ENCODE assay signal across 28 mouse cellular contexts in genomic region chr9:92591482-92591881, GRCm38 (mm10). TPM values are rescaled to one million over a fixed set of nuclear protein-coding genes. Genes with fewer than 3 reads are reported as not detected.
A peak's percentile ranks its signal among the peaks of the same experiment; 100 is the strongest.
DNase-seq lines count a peak whose midpoint lies in the region; ATAC-seq and TF ChIP-seq lines count a peak whose summit lies in the region.
"Had no signal": no experiment of that assay in that cellular context is flagged by ENCODE, and none has a peak within 500 bp of the region (broad histone marks: within the 10 kb centered on the region; RNA-seq: fewer than 3 reads in every experiment).

No protein-coding gene starts in this region.

- H3K27ac ChIP-seq in hindbrain, embryonic 15.5 days (replicated peaks), result no peak overlapping the region
- H3K27ac ChIP-seq in hindbrain, embryonic 11.5 days (ENCODE audit: low read depth, low read length), result no peak overlapping the region
- H3K27ac ChIP-seq in midbrain, embryonic 11.5 days (ENCODE audit: low read depth, low read length), result no peak overlapping the region
- no peak overlapping the region for H3K27ac ChIP-seq in midbrain, embryonic 14.5 days (replicated peaks; ENCODE audit: low read depth, low read length)
- H3K27ac ChIP-seq in CH12.LX (ENCODE audit: insufficient read depth, low read depth), result no peak overlapping the region
- H3K27ac ChIP-seq: gastrocnemius, adult 2 months; heart, adult 2 months; heart, embryonic 13.5 days; intestine, embryonic 15.5 days; kidney, postnatal 0 days; limb, embryonic 15.5 days; liver, embryonic 13.5 days had no signal

- peak; percentile 67 for TF ChIP-seq EP300 in CH12.LX (IDR thresholded peaks at IDR 0.05; ENCODE audit: low read length)

- DNase-seq in hindbrain, embryonic 11.5 days (ENCODE audit: low spot score), result no peak
- DNase-seq in midbrain, embryonic 11.5 days (ENCODE audit: low spot score, missing footprints), result peak; percentile 75
- DNase-seq in midbrain, embryonic 14.5 days, result no peak
- DNase-seq in B cell, adult 2 months, result peak; percentile 7 to 15
- peak; percentile 50 for DNase-seq in CH12.LX (ENCODE audit: extremely low read depth)
- DNase-seq in thymus, postnatal 14 days, result no peak
- DNase-seq: adrenal gland, adult 8-10 months; cerebellum, adult 8-10 months; cerebellum, postnatal 25 days; gastrocnemius, adult 2 months; gastrocnemius, postnatal 36 days; heart, adult 2 months; heart, postnatal 10 days; kidney, adult 2 months; kidney, postnatal 4 days; liver, embryonic 13.5 days; lung, adult 18-20 months; lung, postnatal 14 days; right cerebral cortex, adult 18-20 months; spleen, adult 18-20 months; thymus, postnatal 25 days had no signal

- no peak overlapping the region for H3K4me3 ChIP-seq in hindbrain, embryonic 15.5 days
- no peak overlapping the region for H3K4me3 ChIP-seq in hindbrain, embryonic 11.5 days (ENCODE audit: low read depth, low read length)
- H3K4me3 ChIP-seq in midbrain, embryonic 11.5 days (ENCODE audit: low read depth, low read length), result no peak overlapping the region
- no peak overlapping the region for H3K4me3 ChIP-seq in midbrain, embryonic 14.5 days (replicated peaks; ENCODE audit: low read depth, low read length)
- H3K4me3 ChIP-seq in CH12.LX (replicated peaks in 1 of 3; ENCODE audit: low read depth in 2 of 3, low read length in 2 of 3, poor library complexity in 1 of 3), result no peak overlapping the region
- H3K4me3 ChIP-seq: gastrocnemius, adult 2 months; heart, adult 2 months; heart, embryonic 13.5 days; intestine, embryonic 15.5 days; limb, embryonic 15.5 days; liver, embryonic 13.5 days had no signal

- H3K4me1 ChIP-seq in hindbrain, embryonic 15.5 days (replicated peaks), result no peaks in the 10 kb centered on the region
- no peaks in the 10 kb centered on the region for H3K4me1 ChIP-seq in hindbrain, embryonic 11.5 days (replicated peaks; ENCODE audit: control insufficient read depth, insufficient read depth, low read length)
- H3K4me1 ChIP-seq in midbrain, embryonic 11.5 days (ENCODE audit: control insufficient read depth, insufficient read depth, low read length), result no peaks in the 10 kb centered on the region
- H3K4me1 ChIP-seq in midbrain, embryonic 14.5 days (ENCODE audit: control insufficient read depth, insufficient read depth, low read length), result no peaks in the 10 kb centered on the region
- H3K4me1 ChIP-seq in CH12.LX (ENCODE audit: control insufficient read depth in 1 of 2, insufficient read depth in 2 of 2), result peaks cover 3 to 22% of the 10 kb centered on the region in 2 experiments
- H3K4me1 ChIP-seq: intestine, embryonic 15.5 days; liver, embryonic 13.5 days had no signal

- no peak overlapping the region for H3K9ac ChIP-seq in hindbrain, embryonic 15.5 days
- H3K9ac ChIP-seq in hindbrain, embryonic 11.5 days (ENCODE audit: low read depth, low read length), result no peak overlapping the region
- no peak overlapping the region for H3K9ac ChIP-seq in midbrain, embryonic 11.5 days (ENCODE audit: low read length)
- no peak overlapping the region for H3K9ac ChIP-seq in midbrain, embryonic 14.5 days (replicated peaks; ENCODE audit: low read length)
- H3K9ac ChIP-seq in CH12.LX (ENCODE audit: insufficient read depth, low read depth), result no peak overlapping the region
- H3K9ac ChIP-seq: heart, embryonic 13.5 days; intestine, embryonic 15.5 days; limb, embryonic 15.5 days; liver, embryonic 13.5 days had no signal

- 52% methylated on average over 5 of the region's 5 CpGs for WGBS in hindbrain, embryonic 15.5 days
- 69% methylated on average over 5 of the region's 5 CpGs for WGBS in hindbrain, embryonic 11.5 days
- WGBS in midbrain, embryonic 11.5 days, result 89% methylated on average over 5 of the region's 5 CpGs
- 76% methylated on average over 5 of the region's 5 CpGs for WGBS in midbrain, embryonic 14.5 days

- in situ Hi-C loops in CH12.LX (cut with MboI; ENCODE audit: low pct_ligation_motif_present, low pct_unique_long_range_greater_than_20kb, low sequenced_read_pairs), result no loop called here

- no peaks in the 10 kb centered on the region for H3K27me3 ChIP-seq in hindbrain, embryonic 15.5 days
- no peaks in the 10 kb centered on the region for H3K27me3 ChIP-seq in hindbrain, embryonic 11.5 days (ENCODE audit: control insufficient read depth, insufficient read depth, low read length)
- H3K27me3 ChIP-seq in midbrain, embryonic 11.5 days (ENCODE audit: control insufficient read depth, insufficient read depth, low read length), result no peaks in the 10 kb centered on the region
- no peaks in the 10 kb centered on the region for H3K27me3 ChIP-seq in midbrain, embryonic 14.5 days (ENCODE audit: control insufficient read depth, insufficient read depth, low read length)
- no peaks in the 10 kb centered on the region for H3K27me3 ChIP-seq in CH12.LX (replicated peaks)
- H3K27me3 ChIP-seq: heart, embryonic 13.5 days; intestine, embryonic 15.5 days; limb, embryonic 15.5 days; liver, embryonic 13.5 days had no signal

- no peak for TF ChIP-seq POLR2A in CH12.LX (IDR thresholded peaks at IDR 0.05; ENCODE audit: low read depth, low read length)

- H3K9me3 ChIP-seq in hindbrain, embryonic 15.5 days, result no peaks in the 10 kb centered on the region
- no peaks in the 10 kb centered on the region for H3K9me3 ChIP-seq in hindbrain, embryonic 11.5 days (ENCODE audit: control insufficient read depth, low read length)
- H3K9me3 ChIP-seq in midbrain, embryonic 11.5 days (ENCODE audit: control insufficient read depth, low read length), result no peaks in the 10 kb centered on the region
- H3K9me3 ChIP-seq in midbrain, embryonic 14.5 days (ENCODE audit: control insufficient read depth, low read length), result no peaks in the 10 kb centered on the region
- no peaks in the 10 kb centered on the region for H3K9me3 ChIP-seq in CH12.LX (replicated peaks; ENCODE audit: low read length)
- H3K9me3 ChIP-seq: G1E; heart, embryonic 13.5 days; intestine, embryonic 15.5 days; limb, embryonic 15.5 days; liver, embryonic 13.5 days had no signal

- H3K79me2 ChIP-seq in CH12.LX (replicated peaks; ENCODE audit: control insufficient read depth, extremely low read depth, insufficient read depth, poor library complexity, severe bottlenecking), result no peaks in the 10 kb centered on the region

- H3K36me3 ChIP-seq in hindbrain, embryonic 15.5 days, result no peaks in the 10 kb centered on the region; the same call in 1 of the 2 replicates
- no peaks in the 10 kb centered on the region for H3K36me3 ChIP-seq in hindbrain, embryonic 11.5 days (ENCODE audit: control insufficient read depth, insufficient read depth, low read length)
- H3K36me3 ChIP-seq in midbrain, embryonic 11.5 days (ENCODE audit: control insufficient read depth, insufficient read depth, low read length), result peaks cover 4% of the 10 kb centered on the region; the same call in 1 of the 2 replicates
- peaks cover 9% of the 10 kb centered on the region; the same call in 1 of the 2 replicates for H3K36me3 ChIP-seq in midbrain, embryonic 14.5 days (ENCODE audit: control insufficient read depth, insufficient read depth, low read length)
- H3K36me3 ChIP-seq in CH12.LX (replicated peaks in 1 of 2; ENCODE audit: control insufficient read depth in 1 of 2, insufficient read depth in 1 of 2, low read length in 1 of 2), result no peaks in the 10 kb centered on the region
- H3K36me3 ChIP-seq: liver, embryonic 13.5 days had no signal

- ATAC-seq in hindbrain, embryonic 15.5 days (ENCODE audit: low FRiP score, low read depth), result peak; percentile 72; the same call in 1 of the 2 replicates
- ATAC-seq in hindbrain, embryonic 11.5 days (ENCODE audit: low FRiP score), result no peak
- no peak for ATAC-seq in midbrain, embryonic 11.5 days (ENCODE audit: low FRiP score)
- no peak for ATAC-seq in midbrain, embryonic 14.5 days (ENCODE audit: low FRiP score, low TSS enrichment)
- ATAC-seq: forebrain, embryonic 14.5 days; intestine, embryonic 15.5 days had no signal

- TF ChIP-seq RAD21 in CH12.LX (IDR thresholded peaks at IDR 0.05; ENCODE audit: low read depth, low read length), result no peak

- TF ChIP-seq CTCF in CH12.LX (conservative IDR thresholded peaks at IDR 0.05 in 1 of 2, IDR thresholded peaks at IDR 0.05 in 1 of 2; ENCODE audit: low read depth in 2 of 2, low read length in 2 of 2), result no peak

- dilution Hi-C loops in CH12.LX (cut with MboI; ENCODE audit: extremely low pct_ligation_motif_present, extremely low pct_unique_long_range_greater_than_20kb, low sequenced_read_pairs), result no loop called here

- no peak overlapping the region for H3K4me2 ChIP-seq in hindbrain, embryonic 15.5 days
- H3K4me2 ChIP-seq in hindbrain, embryonic 11.5 days (replicated peaks; ENCODE audit: low read depth, low read length), result no peak overlapping the region
- no peak overlapping the region for H3K4me2 ChIP-seq in midbrain, embryonic 11.5 days
- no peak overlapping the region for H3K4me2 ChIP-seq in midbrain, embryonic 14.5 days (ENCODE audit: low read length)
- peak overlapping the region; percentile 87 for H3K4me2 ChIP-seq in CH12.LX (ENCODE audit: insufficient read depth, low read depth, poor library complexity, severe bottlenecking)
- H3K4me2 ChIP-seq: heart, embryonic 13.5 days; intestine, embryonic 15.5 days; limb, embryonic 15.5 days; liver, embryonic 13.5 days had no signal

TF ChIP-seq in CH12.LX, 34 proteins besides CTCF, POLR2A, EP300 and RAD21 (continues in another document):
- peak; percentile 59; the same call in 1 of the 2 replicates for TF ChIP-seq SIN3A (IDR thresholded peaks at IDR 0.05; ENCODE audit: low read length)
- TF ChIP-seq HCFC1 (IDR thresholded peaks at IDR 0.05; ENCODE audit: low read depth, low read length), result no peak
- peak; percentile 74; the same call in 1 of the 2 replicates for TF ChIP-seq KAT2A (IDR thresholded peaks at IDR 0.05; ENCODE audit: insufficient replicate concordance, low read length)
- 0 out of 2 replicates have a peak, but pooled peaks have one; percentile 61 for TF ChIP-seq RCOR1 (conservative IDR thresholded peaks at IDR 0.05; ENCODE audit: low read depth, low read length)
- peak; percentile 82 for TF ChIP-seq IRF4 (IDR thresholded peaks at IDR 0.05; ENCODE audit: low read depth, low read length)
- 0 out of 2 replicates have a peak, but pooled peaks have one; percentile 18 for TF ChIP-seq E2F4 (IDR thresholded peaks at IDR 0.05; ENCODE audit: insufficient replicate concordance, low read depth, low read length)
- TF ChIP-seq MEF2A (IDR thresholded peaks at IDR 0.05; ENCODE audit: borderline replicate concordance, low read depth, low read length), result peak; percentile 68; the same call in 1 of the 2 replicates
- TF ChIP-seq MAFK (IDR thresholded peaks at IDR 0.05; ENCODE audit: insufficient replicate concordance, low read length), result 0 out of 2 replicates have a peak, but pooled peaks have one; percentile 37
- 0 out of 2 replicates have a peak, but pooled peaks have one; percentile 35 for TF ChIP-seq MYC (IDR thresholded peaks at IDR 0.05; ENCODE audit: low read depth, low read length)

RNA-seq across cellular contexts. Expression of gene Plod2, which starts 49.5 kb away (rescaled TPM):
- 12.0 and 13.8 TPM in 2 replicates for polyA plus RNA-seq in hindbrain, embryonic 15.5 days (2015; fragmentation: Nextera tagmentation; extraction: Ambion mirVana)
- 36.8 and 40.6 TPM in 2 replicates for polyA plus RNA-seq in hindbrain, embryonic 11.5 days (2014; fragmentation: Nextera tagmentation; extraction: Ambion mirVana)
- 25.2 and 26.6 TPM in 2 replicates for polyA plus RNA-seq in midbrain, embryonic 11.5 days (2014; fragmentation: Nextera tagmentation; extraction: Ambion mirVana)
- 7.9 and 13.1 TPM in 2 replicates for polyA plus RNA-seq in midbrain, embryonic 14.5 days (2014; fragmentation: Nextera tagmentation; extraction: Ambion mirVana)
- total RNA-seq in CH12.LX (2012; rRNA removed), result not detected in 2 replicates
- not detected in 2 replicates for total RNA-seq in CH12.LX (2014; rRNA removed)
- polyA plus RNA-seq in CH12.LX (2012; ENCODE audit: insufficient read length, low read depth), result not detected in 2 replicates

Comparison
In these comparisons a context has a peak if more than half of its experiments do, and no peak if none do; other contexts are left out.
1. DNase-seq: peak in midbrain, embryonic 11.5 days (single experiment), B cell, adult 2 months (2 of 2) and CH12.LX (single experiment); none in hindbrain, embryonic 11.5 days (single experiment), midbrain, embryonic 14.5 days (single experiment) and thymus, postnatal 14 days (single experiment).